Mouse (Mus musculus): ENCODE data around the gene Mchr1.

The Mchr1 gene

GRCm38 (mm10) chr15:81227275-81227674, 8.0 kb upstream of the Mchr1 start:
- DNase-seq (ENCODE audit: low read depth, low spot score) = no peak

- no peak for DNase-seq (ENCODE audit: low read depth, low spot score)
Observed at GRCm38 (mm10) chr15:81228258-81228657, 7.0 kb upstream of the Mchr1 start.

GRCm38 (mm10) chr15:81229791-81230190, 5.5 kb upstream of the Mchr1 start:
- DNase-seq (ENCODE audit: low read depth, low spot score) = no peak

- no peak for DNase-seq (ENCODE audit: low read depth, low spot score)
Observed at GRCm38 (mm10) chr15:81231325-81231724, 4.0 kb upstream of the Mchr1 start.

GRCm38 (mm10) chr15:81236062-81236461, 763 bp downstream of the Mchr1 start:
- no peak for DNase-seq (ENCODE audit: low read depth, low spot score)

- DNase-seq (ENCODE audit: low read depth, low spot score) = no peak
Observed at GRCm38 (mm10) chr15:81237471-81237870, 2.2 kb downstream of the Mchr1 start.

GRCm38 (mm10) chr15:81239261-81239660, 4.0 kb downstream of the Mchr1 start:
- DNase-seq (ENCODE audit: low read depth, low spot score) = peak; percentile 82

GRCm38 (mm10) chr15:81239794-81240343, 4.6 kb downstream of the Mchr1 start:
- peak; percentile 68 for DNase-seq (ENCODE audit: low read depth, low spot score)

- no peak for DNase-seq (ENCODE audit: low read depth, low spot score)
Observed at GRCm38 (mm10) chr15:81246890-81247289, 11.6 kb downstream of the Mchr1 start.

GRCm38 (mm10) chr15:81247583-81248340, 12.5 kb downstream of the Mchr1 start:
- peak; percentile 60 for DNase-seq (ENCODE audit: low read depth, low spot score)

GRCm38 (mm10) chr15:81248341-81248679, 13.0 kb downstream of the Mchr1 start:
- DNase-seq (ENCODE audit: low read depth, low spot score) = no peak

GRCm38 (mm10) chr15:81248951-81249579, 13.8 kb downstream of the Mchr1 start:
- peak; percentile 26 for DNase-seq (ENCODE audit: low read depth, low spot score)

- peak; percentile 60 for DNase-seq (ENCODE audit: low read depth, low spot score)
Observed at GRCm38 (mm10) chr15:81252626-81253174, 17.4 kb downstream of the Mchr1 start.

- DNase-seq (ENCODE audit: low read depth, low spot score) = no peak
Observed at GRCm38 (mm10) chr15:81253585-81253984, 18.3 kb downstream of the Mchr1 start.

- no peak for DNase-seq (ENCODE audit: low read depth, low spot score)
Observed at GRCm38 (mm10) chr15:81254113-81254640, 18.9 kb downstream of the Mchr1 start.

GRCm38 (mm10) chr15:81255063-81255462, 19.8 kb downstream of the Mchr1 start:
- DNase-seq (ENCODE audit: low read depth, low spot score) = peak; percentile 76

- DNase-seq (ENCODE audit: low read depth, low spot score) = peak; percentile 75
Observed at GRCm38 (mm10) chr15:81258296-81258695, 23.0 kb downstream of the Mchr1 start.

GRCm38 (mm10) chr15:81259304-81259703, 24.0 kb downstream of the Mchr1 start:
- no peak for DNase-seq (ENCODE audit: low read depth, low spot score)

GRCm38 (mm10) chr15:81260208-81260607, 24.9 kb downstream of the Mchr1 start:
- DNase-seq (ENCODE audit: low read depth, low spot score) = no peak

GRCm38 (mm10) chr15:81264392-81265095, 29.2 kb downstream of the Mchr1 start:
- peak; percentile 81 for DNase-seq (ENCODE audit: low read depth, low spot score)

GRCm38 (mm10) chr15:81267416-81267815, 32.1 kb downstream of the Mchr1 start:
- DNase-seq (ENCODE audit: low read depth, low spot score) = peak; percentile 57

Measured in brain, adult 2 months (tissue).